Mouse (Mus musculus) right cerebral cortex, adult 18-20 months (tissue): ENCODE results near the gene Pnpla7.
"Not testable (repeated sequence)": the region's sequence is repeated elsewhere in the genome, so short reads cannot be mapped to it uniquely, and the experiment has no call there.

Experiments used
- DNase-seq: peaks from one replicate; pipeline ENCODE4 v3.0.0; 2022; ENCODE audit warnings: mixed read lengths

Gene Pnpla7

GRCm38 (mm10) chr2:24975704-24976297 lies at the start of gene Pnpla7:
Pnpla7 (plus strand) TSS chr2:24976033.
- peak; percentile 81 for DNase-seq

- DNase-seq = no peak
These were observed 49.4 kb upstream of the Pnpla7 start for GRCm38 (mm10) chr2:24926345-24926964.

GRCm38 (mm10) chr2:24926965-24927358 lies 48.9 kb upstream of the Pnpla7 start:
- DNase-seq = no peak

DNA sequence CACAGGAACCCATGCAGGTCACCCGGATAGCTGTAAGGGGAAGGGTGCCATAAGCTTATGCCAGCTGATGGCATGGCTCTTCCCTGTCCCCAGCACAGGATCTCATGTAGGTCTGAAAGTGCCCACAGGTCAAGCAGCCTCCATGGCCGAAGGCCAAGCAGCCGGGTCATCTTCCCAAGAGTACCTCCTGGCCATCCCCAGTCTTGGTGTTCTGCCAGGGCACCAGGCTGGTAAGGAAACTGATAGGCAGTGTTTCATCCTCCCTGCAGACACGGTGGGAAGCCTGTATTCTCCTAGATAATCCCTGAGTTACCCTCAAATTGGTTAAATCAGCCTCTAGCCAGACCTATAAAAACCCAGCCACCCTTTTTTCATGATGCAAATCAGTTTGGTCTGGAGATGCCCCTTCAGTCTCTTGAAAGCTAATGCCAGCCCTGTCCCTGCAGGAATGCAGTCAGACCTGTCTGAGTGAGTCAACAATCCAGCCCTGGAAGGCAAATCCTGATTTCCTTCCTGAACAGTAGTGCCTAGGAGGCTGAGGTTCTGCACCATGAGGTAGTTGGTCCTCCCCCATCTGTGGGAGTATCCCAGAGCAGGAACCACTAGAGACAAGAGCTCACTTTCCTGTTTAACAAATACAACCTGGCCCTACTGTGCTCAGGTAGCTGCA lies 47.9 kb upstream of the Pnpla7 start:
- no peak for DNase-seq

DNA sequence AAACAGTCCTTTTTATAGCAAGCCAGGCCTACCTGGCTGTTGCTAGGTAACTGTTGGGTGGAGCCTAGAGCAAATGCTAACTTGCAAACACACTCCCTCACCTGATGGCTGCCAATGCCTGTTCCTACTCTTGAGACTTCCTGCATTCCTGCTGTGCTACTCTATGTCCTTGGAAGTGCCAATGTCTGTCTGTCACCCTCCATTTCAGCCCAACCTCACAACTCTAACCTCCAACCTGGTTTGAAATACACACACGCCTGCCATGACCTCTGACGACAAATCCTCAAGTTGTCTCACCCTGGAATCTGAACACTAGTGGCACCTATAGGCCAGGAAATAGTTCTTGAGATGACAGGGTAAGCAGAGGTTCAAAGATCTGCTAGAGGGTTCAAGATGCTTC lies 46.7 kb upstream of the Pnpla7 start:
- DNase-seq = no peak

DNA sequence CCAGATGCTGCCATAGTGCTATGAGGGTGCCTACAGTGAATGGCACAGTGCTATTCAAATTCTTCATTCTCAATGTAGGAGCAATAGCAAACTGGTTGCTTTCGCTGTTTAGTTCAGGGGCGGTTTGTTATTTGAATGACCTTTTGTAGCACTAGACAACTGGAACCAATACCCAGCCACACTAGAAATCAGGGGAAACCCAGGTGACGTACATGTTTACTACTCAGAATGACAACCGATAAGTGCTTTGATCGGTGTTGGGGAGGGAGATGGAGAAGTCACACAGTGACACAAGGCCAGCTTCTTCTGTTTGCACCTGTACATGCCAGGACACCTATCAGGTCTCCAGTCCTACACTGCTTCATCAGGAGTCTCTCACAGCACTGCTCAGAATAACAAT lies 46.2 kb upstream of the Pnpla7 start:
- DNase-seq = no peak

GRCm38 (mm10) chr2:24934441-24934963 lies 41.3 kb upstream of the Pnpla7 start:
- DNase-seq = no peak

- peak; percentile 90 for DNase-seq
These were observed 40.6 kb upstream of the Pnpla7 start, which contains the start of gene Arrdc1 for GRCm38 (mm10) chr2:24935057-24935796. Arrdc1 (minus strand) TSS chr2:24935252.

GRCm38 (mm10) chr2:24942092-24942491 lies 33.7 kb upstream of the Pnpla7 start:
- DNase-seq = no peak

- not testable (repeated sequence) for DNase-seq
These were observed 31.5 kb upstream of the Pnpla7 start for GRCm38 (mm10) chr2:24944304-24944703.

GRCm38 (mm10) chr2:24949421-24950188 lies 26.2 kb upstream of the Pnpla7 start, which contains the start of gene Zmynd19:
Zmynd19 (plus strand) TSS chr2:24949792.
- DNase-seq = peak; percentile 97

- DNase-seq = no peak
These were observed 25.7 kb upstream of the Pnpla7 start for GRCm38 (mm10) chr2:24950189-24950535.

DNA sequence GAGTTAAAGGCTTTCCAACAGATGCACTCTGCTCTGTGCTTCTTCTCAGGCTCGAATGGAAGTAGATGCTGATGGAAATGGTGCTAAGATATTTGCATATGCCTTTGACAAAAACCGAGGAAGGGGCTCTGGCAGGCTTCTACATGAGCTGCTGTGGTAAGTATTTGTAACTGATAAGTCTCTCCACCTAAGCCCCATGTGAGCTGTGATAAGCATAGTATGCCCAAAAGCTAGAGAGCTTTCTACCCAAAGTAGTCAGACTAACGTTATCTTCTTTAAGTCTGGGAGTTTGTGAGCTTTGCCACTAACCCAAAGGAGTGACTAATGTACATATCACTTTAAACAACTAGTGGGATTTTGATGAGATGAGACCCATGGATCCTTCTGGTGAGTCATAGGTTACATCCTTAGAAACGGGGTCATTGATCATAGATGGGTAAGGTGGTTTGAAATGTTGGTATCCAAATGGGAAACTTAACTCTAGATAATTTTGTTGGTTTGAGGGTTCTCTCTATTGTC lies 23.2 kb upstream of the Pnpla7 start:
- no peak for DNase-seq

- DNase-seq = no peak
These were observed 14.9 kb upstream of the Pnpla7 start for GRCm38 (mm10) chr2:24960910-24961309.

- DNase-seq = peak; percentile 92
These were observed 13.4 kb upstream of the Pnpla7 start, which contains the start of gene Dph7 for GRCm38 (mm10) chr2:24962304-24963000. Dph7 (plus strand) TSS chr2:24962400.

DNA sequence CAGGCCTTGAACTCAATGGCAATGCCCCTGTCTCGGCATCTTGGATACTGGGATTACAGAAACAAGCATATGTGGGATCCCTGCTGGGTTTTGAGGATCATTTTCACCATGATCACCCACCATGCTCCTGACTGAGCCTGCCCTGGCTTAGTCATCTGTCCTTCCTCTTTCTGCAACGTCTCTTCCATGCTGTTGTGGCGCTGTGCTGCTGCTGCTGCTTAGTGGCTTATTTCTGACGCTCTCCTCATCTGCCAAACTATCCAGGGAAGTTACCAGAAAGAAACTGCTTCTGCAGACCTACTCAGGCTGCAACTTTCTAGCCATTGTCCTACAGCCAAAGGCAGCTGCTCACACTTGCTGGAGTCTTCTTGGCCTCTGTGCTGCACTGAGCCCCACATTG lies 5.4 kb upstream of the Pnpla7 start:
- no peak for DNase-seq

DNA sequence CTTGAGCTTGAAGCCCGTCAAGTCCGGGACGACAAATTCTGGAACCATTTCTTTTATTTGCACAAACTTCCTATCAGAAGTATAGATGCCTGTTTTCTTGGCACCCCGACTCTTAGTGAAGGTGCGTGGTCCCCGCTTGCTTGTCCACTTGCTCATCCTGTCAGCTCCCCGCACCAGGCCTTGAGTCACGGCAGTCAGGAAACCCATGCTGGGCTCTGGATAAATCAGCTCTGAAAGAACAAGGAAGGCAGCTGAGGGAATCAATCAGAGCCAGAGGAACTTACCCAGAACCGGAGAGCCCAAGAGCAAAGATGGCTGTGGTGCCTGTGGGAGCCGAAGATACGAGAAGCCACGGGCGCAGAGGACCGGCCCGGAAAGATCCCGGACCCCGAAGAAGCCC lies 1.4 kb upstream of the Pnpla7 start:
- not testable (repeated sequence) for DNase-seq

DNA sequence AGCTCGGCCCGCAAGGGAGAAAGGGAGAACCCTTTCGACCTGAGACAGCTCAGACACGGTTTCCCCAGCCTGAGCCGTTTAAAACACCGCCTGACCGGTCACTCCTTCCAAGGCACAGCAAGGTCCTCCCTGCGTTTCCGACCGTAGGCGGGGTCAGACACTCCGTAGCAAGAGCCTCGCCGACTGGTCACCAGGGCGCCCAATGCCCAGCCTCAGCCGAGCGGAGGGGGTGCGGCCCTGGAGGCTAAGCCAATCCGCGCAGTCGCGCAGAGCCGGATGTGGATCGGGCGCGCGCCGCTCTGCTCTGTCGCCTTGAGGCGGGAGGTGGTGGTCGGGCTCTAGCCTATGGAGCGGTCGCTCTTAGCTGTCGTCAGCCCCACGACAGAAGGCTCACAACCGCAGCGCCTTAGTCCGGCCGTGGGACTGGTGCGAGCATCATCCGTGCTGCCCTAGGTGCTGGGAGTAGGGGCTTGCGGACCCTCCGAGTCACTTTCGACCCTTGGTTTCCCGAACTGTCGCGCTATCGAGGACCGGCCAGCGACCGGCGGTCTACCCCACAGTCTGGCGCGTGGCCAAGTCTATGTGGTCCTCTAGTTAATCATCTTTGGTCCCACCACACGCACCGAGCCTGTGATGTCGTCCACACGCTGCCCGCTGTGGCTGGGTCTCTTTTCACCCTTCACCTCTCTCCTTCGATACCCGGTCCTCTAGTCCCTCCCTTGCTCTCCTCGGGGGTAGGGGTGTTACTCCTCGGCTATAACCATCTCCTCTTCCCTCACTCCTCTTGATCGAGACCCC lies 728 bp upstream of the Pnpla7 start, which contains the start of gene Mrpl41:
Gene Mrpl41 (minus strand): TSS at position 193 of the 798 bp plus-strand sequence.
- peak; percentile 99 for DNase-seq

- DNase-seq = no peak
These were observed 1.1 kb downstream of the Pnpla7 start for GRCm38 (mm10) chr2:24976960-24977359.

DNA sequence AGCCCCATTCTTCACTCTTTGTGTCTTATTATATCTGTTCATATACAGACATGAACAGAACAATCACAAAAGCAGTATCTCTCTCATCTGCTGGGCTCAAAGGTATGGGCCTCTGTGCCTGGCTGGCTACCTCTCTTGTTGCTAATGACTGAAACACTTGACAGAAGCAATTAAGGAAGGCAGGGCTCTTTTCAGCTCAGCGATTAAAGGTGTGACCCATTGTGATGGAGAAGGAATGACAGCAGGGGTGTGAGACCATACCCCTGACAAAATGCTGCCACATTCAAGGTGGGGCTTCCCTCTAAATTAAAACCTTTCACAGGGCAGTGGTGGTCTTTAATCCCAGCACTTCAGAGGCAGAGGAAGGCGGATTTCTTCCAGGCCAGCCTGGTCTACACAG lies 11.9 kb downstream of the Pnpla7 start:
- no peak for DNase-seq
